Mouse (Mus musculus): ENCODE measurements around the gene Olfr1347. TPM values are rescaled to one million over a fixed set of nuclear protein-coding genes. Genes with fewer than 3 reads are reported as not detected.

Olfr1347 gene
- not detected for polyA plus RNA-seq (2015; fragmentation: Illumina TruSeq; extraction: RNeasy Lipid Tissue Mini Kit (QIAGEN cat#74804); ENCODE audit: insufficient read depth, low replicate concordance)

GRCm38 (mm10) chr7:6499655-6500054, at the start of gene Olfr1347:
Olfr1347 (minus strand) TSS chr7:6499755.

GRCm38 (mm10) chr7:6522850-6523249, 23.3 kb upstream of the Olfr1347 start, which contains the start of gene Olfr1349:
Olfr1349 (minus strand) TSS chr7:6522950.

GRCm38 (mm10) chr7:6508648-6509047, 9.1 kb upstream of the Olfr1347 start, which contains the start of gene Olfr1348:
Olfr1348 (minus strand) TSS chr7:6508748.

GRCm38 (mm10) chr7:6486841-6487240, 12.7 kb downstream of the Olfr1347 start, which contains the start of gene Olfr5:
Olfr5 (minus strand) TSS chr7:6486941.

GRCm38 (mm10) chr7:6466951-6467350, 32.6 kb downstream of the Olfr1347 start, which contains the start of gene Olfr1346:
Olfr1346 (plus strand) TSS chr7:6467101.

GRCm38 (mm10) chr7:6455868-6456267, 43.7 kb downstream of the Olfr1347 start, which contains the start of gene Olfr1336:
Olfr1336 (plus strand) TSS chr7:6456168.

DNA sequence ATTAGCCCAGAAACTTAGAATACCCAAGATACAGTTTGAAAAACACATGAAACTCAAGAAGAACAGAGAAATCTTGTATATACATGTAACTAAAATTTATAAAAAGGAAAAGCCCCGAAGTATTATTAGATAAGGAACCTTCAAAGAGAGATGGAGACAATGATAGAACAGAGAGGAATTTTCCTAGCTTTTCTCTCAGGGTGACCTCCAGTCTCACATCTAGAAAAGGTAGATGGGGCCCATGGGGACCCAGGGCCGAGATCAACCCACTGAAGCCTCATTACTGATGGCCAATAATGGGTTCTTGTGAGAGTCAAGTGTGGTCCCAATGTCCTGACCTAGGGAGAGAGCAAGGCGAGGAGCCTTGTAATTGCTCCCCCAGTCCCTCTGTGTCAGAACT, 61.2 kb downstream of the Olfr1347 start, which contains the start of gene Olfr1344:
Olfr1344 (plus strand) TSS at position 301 of the 400 bp plus-strand sequence.

Other genes with a start within 250 kb of the Olfr1347 start
- gene Epp13, start 247.0 kb downstream of the Olfr1347 start, polyA plus RNA-seq (2015; fragmentation: Illumina TruSeq; extraction: RNeasy Lipid Tissue Mini Kit (QIAGEN cat#74804); ENCODE audit: insufficient read depth, low replicate concordance): not detected
- 6.6 TPM for gene Zfp667, start 213.2 kb downstream of the Olfr1347 start, polyA plus RNA-seq (2015; fragmentation: Illumina TruSeq; extraction: RNeasy Lipid Tissue Mini Kit (QIAGEN cat#74804); ENCODE audit: insufficient read depth, low replicate concordance)
- gene Zfp583, start 168.5 kb downstream of the Olfr1347 start, polyA plus RNA-seq (2015; fragmentation: Illumina TruSeq; extraction: RNeasy Lipid Tissue Mini Kit (QIAGEN cat#74804); ENCODE audit: insufficient read depth, low replicate concordance): 4.1 TPM
- 0.54 TPM for gene Gm3854, start 156.0 kb downstream of the Olfr1347 start, polyA plus RNA-seq (2015; fragmentation: Illumina TruSeq; extraction: RNeasy Lipid Tissue Mini Kit (QIAGEN cat#74804); ENCODE audit: insufficient read depth, low replicate concordance)
- gene Zfp78, start 136.5 kb downstream of the Olfr1347 start, polyA plus RNA-seq (2015; fragmentation: Illumina TruSeq; extraction: RNeasy Lipid Tissue Mini Kit (QIAGEN cat#74804); ENCODE audit: insufficient read depth, low replicate concordance): 6.7 TPM
- gene Zfp28, start 116.5 kb downstream of the Olfr1347 start, polyA plus RNA-seq (2015; fragmentation: Illumina TruSeq; extraction: RNeasy Lipid Tissue Mini Kit (QIAGEN cat#74804); ENCODE audit: insufficient read depth, low replicate concordance): 10.9 TPM
- not detected for gene Smim17, start 101.0 kb downstream of the Olfr1347 start, polyA plus RNA-seq (2015; fragmentation: Illumina TruSeq; extraction: RNeasy Lipid Tissue Mini Kit (QIAGEN cat#74804); ENCODE audit: insufficient read depth, low replicate concordance)
- not detected for gene Gm20715, start 89.5 kb downstream of the Olfr1347 start, polyA plus RNA-seq (2015; fragmentation: Illumina TruSeq; extraction: RNeasy Lipid Tissue Mini Kit (QIAGEN cat#74804); ENCODE audit: insufficient read depth, low replicate concordance)
- gene Olfr1344, start 61.1 kb downstream of the Olfr1347 start, polyA plus RNA-seq (2015; fragmentation: Illumina TruSeq; extraction: RNeasy Lipid Tissue Mini Kit (QIAGEN cat#74804); ENCODE audit: insufficient read depth, low replicate concordance): not detected
- not detected for gene Olfr1336, start 43.6 kb downstream of the Olfr1347 start, polyA plus RNA-seq (2015; fragmentation: Illumina TruSeq; extraction: RNeasy Lipid Tissue Mini Kit (QIAGEN cat#74804); ENCODE audit: insufficient read depth, low replicate concordance)
- not detected for gene Olfr1346, start 32.7 kb downstream of the Olfr1347 start, polyA plus RNA-seq (2015; fragmentation: Illumina TruSeq; extraction: RNeasy Lipid Tissue Mini Kit (QIAGEN cat#74804); ENCODE audit: insufficient read depth, low replicate concordance)
- not detected for gene Olfr5, start 12.8 kb downstream of the Olfr1347 start, polyA plus RNA-seq (2015; fragmentation: Illumina TruSeq; extraction: RNeasy Lipid Tissue Mini Kit (QIAGEN cat#74804); ENCODE audit: insufficient read depth, low replicate concordance)
- gene Olfr1348, start 9.0 kb upstream of the Olfr1347 start, polyA plus RNA-seq (2015; fragmentation: Illumina TruSeq; extraction: RNeasy Lipid Tissue Mini Kit (QIAGEN cat#74804); ENCODE audit: insufficient read depth, low replicate concordance): not detected
- gene Olfr1349, start 23.2 kb upstream of the Olfr1347 start, polyA plus RNA-seq (2015; fragmentation: Illumina TruSeq; extraction: RNeasy Lipid Tissue Mini Kit (QIAGEN cat#74804); ENCODE audit: insufficient read depth, low replicate concordance): not detected
- gene Olfr1350, start 65.1 kb upstream of the Olfr1347 start, polyA plus RNA-seq (2015; fragmentation: Illumina TruSeq; extraction: RNeasy Lipid Tissue Mini Kit (QIAGEN cat#74804); ENCODE audit: insufficient read depth, low replicate concordance): not detected
- 0.48 TPM for gene Zim1, start 196.7 kb upstream of the Olfr1347 start, polyA plus RNA-seq (2015; fragmentation: Illumina TruSeq; extraction: RNeasy Lipid Tissue Mini Kit (QIAGEN cat#74804); ENCODE audit: insufficient read depth, low replicate concordance)
- 4.6 TPM for gene Peg3, start 230.7 kb upstream of the Olfr1347 start, polyA plus RNA-seq (2015; fragmentation: Illumina TruSeq; extraction: RNeasy Lipid Tissue Mini Kit (QIAGEN cat#74804); ENCODE audit: insufficient read depth, low replicate concordance)
- not detected for gene Usp29, start 230.8 kb upstream of the Olfr1347 start, polyA plus RNA-seq (2015; fragmentation: Illumina TruSeq; extraction: RNeasy Lipid Tissue Mini Kit (QIAGEN cat#74804); ENCODE audit: insufficient read depth, low replicate concordance)